Mouse (Mus musculus) fat pad, adult 2 months (tissue): ENCODE results near the gene Fbxo27.
A peak's percentile ranks its signal among the peaks of the same experiment; 100 is the strongest.

Experiments
- DNase-seq: peaks from one replicate; pipeline ENCODE4 v3.0.0-alpha.2; 2011; ENCODE audit warnings: low read depth, low spot score; ENCODE audit errors: extremely low read depth

The Fbxo27 gene

DNA sequence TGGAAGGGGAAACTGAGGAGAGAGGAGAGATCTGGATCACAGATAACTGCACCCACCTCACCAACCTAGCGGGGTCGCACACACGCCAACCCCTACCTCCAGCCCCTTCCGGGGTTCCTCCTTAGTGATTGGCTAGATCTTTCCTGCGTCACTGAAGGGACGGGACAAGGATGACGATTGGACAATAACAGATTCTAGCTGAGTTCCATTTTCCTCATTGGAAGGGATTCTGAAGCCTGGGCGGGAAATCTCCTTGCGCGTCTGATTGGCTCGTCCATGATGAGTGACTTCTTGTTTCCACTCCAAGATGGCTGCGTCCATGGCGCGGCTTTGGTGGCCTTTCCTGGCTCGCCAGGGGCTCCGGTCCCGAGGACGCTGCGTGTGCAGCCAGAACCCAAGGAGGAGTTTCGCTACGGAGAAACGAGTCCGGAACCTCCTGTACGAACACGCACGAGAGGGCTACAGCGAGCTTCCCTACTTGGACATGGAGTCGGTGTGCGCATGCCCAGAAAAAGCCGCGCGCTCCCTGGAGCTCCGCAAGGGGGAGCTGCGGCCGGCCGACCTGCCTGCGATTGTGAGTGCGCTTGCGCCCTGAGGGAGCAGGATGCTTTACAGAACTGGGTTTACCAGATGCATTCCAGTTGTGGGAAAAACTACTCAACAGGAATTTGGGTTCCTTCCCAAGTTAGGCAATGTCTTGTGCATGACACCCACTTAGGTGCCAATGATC is 49.2 kb downstream of the Fbxo27 start, which contains the start of the genes Mrps12 and Sars2:
Mrps12 (minus strand) TSS at position 112 of the 730 bp plus-strand sequence.
Sars2 (plus strand) TSS at position 284 of the 730 bp plus-strand sequence.
- DNase-seq: peak; percentile 96
